Mouse (Mus musculus): ENCODE results near the gene S1pr4.

Gene S1pr4

DNA sequence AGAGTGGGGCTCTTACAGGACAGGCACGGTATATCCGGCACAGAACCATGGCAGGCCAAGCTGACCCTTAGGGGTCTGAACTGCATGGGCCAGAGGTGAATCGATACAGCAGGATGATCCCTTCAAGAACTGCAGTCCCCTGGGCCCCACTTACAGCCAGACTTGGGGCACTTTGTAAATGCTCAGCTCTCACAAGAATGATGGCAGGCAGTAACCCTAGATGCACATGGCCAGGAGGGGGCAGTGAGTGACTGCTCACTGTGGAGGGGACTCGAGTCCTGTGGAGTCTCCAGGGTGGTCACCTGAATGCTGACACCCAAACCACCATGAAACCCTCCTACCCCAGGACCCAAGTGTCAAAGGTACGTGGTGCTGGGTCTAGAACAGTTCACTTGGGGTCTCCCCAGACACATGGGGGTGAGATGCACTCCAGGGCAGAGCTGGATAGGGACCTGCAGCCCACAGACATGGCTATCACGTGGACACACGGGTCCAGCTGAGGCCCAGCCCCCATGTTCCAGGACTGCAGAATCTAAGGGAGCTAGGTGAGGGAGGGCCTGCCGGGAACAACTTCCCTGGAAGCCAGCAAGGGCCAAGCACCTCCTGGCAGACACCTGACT, 6.2 kb downstream of the S1pr4 start:
- no peak for DNase-seq

GRCm38 (mm10) chr10:81492606-81493240, 7.2 kb downstream of the S1pr4 start:
- DNase-seq, result no peak

DNA sequence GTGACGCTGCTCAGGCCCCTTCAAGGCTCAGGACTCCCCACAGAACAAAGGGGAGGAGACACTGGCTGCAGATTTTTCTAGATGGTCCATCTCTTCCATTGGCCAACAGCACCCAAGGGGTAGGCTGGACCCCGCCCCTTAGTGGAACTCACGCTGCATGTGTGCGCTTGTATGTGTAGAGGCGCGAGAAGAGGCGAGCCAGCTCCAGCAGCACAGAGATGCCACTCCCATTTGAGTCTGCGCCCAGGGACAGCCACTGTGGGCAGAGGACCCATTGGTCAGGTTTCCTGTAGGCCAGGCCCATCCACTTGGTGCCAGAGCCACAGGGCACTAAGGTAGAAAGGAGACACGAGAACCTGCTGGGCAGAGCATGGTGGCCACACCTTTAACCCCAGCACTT, 8.9 kb downstream of the S1pr4 start:
- DNase-seq, result no peak

DNA sequence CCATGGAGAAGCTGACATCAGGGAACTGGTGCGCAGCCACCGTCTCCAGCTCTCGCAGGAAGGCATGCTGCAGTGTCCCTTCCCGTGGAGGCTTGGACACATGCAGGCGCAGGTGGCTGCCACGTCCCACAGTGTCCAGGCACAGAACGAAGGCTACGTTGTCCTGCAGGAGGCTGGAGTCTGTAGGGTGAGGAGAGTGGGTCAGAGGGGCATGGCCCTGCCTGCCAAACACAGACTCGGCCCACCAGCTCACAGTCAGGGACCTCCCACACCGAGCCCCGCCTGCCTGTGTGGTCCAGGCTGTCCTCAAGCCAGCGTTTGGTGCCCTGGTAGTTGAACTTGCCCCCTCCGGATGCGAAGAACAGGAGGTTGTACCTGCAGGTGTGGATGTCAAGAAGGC, 10.0 kb downstream of the S1pr4 start:
- no peak for DNase-seq

GRCm38 (mm10) chr10:81488081-81488480, 11.9 kb downstream of the S1pr4 start:
- no peak for DNase-seq

DNA sequence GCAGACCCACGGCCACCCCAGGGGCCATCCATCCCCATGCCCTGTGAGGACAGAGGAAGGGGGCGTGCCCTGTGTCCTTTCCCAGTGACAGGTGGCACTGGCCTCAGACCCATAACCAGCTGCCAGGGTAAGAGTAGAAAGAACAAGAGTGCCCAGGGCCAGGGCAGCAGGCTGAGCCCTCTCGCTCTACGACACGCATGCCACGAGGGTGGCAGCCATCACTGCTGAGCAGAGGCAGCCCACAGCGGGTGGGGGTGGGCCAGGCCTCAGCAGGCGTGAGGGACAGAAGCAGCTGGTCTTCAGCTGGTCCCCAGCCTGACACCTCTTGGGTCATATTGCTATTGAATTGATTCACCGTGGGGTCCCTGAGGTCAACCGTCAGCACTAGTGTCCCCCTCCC, 13.4 kb downstream of the S1pr4 start:
- DNase-seq, result no peak

- DNase-seq, result no peak
Measured at GRCm38 (mm10) chr10:81485479-81486018, 14.4 kb downstream of the S1pr4 start.

DNA sequence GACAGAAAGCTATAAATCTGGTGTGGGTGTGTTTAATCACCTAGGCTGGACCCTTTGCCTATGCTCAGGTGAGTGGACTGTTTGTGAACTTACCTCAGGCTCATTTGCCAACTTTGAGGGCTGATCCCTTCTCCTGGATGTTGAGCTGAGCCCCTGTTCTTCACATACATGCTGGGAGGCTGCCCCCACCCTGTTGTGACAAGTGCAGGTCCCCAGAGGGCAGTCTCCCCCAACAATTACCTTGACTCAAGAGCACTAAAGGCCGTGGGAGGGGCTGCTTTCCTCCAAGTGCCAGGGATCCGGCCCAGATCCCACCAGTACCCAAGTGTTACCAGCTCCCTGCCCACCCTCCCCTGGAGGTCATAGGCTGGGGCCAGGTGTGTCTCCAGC, 14.9 kb downstream of the S1pr4 start:
- no peak for DNase-seq

DNA sequence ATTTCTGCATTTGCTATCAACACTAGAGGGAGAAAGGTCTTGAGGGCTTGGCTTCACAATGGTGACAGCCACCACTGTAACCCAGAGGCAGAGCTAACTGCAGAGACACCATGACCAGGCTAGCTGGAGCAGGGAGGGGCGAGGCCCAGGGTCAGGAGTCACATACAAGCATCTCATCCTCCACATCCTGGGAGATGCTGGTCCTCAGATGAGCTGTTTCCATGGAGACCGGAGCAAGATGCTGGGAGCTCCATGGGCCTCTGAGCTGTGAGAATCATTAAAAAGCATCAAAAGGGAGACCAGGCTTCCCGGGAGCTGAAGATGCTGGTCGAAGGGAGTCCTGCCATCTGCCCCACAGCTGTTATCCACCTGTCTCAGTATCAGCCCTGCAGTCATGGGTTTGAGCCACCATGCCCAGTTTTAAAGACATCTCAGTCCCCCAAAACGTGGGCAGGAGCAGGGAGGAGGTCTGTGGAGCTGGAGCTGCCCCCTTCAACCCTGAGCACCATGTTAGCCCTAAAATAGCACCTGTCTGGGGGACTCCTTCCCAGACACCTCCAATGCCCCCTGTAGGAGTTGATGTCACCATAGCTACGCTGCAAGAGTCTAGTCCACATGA, 15.4 kb downstream of the S1pr4 start:
- no peak for DNase-seq

DNA sequence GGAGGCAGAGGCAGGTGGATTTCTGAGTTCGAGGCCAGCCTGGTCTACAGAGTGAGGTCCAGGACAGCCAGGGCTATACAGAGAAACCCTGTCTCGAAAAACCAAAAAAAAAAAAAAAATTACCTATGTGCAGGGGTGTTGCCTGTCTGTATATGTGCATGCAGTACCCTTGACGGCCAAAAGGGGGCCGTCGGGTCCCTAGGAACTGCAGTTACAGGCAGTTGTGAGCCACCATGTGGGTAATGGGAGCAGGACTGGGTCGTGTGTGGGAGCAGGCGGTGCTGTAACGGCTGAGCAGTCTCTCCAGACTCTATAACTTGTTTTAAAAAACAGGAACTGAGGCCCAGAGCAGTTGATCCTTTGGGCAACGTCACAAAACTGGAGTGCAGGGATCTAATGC, 15.9 kb downstream of the S1pr4 start:
- peak; percentile 46 to 62 for DNase-seq

DNA sequence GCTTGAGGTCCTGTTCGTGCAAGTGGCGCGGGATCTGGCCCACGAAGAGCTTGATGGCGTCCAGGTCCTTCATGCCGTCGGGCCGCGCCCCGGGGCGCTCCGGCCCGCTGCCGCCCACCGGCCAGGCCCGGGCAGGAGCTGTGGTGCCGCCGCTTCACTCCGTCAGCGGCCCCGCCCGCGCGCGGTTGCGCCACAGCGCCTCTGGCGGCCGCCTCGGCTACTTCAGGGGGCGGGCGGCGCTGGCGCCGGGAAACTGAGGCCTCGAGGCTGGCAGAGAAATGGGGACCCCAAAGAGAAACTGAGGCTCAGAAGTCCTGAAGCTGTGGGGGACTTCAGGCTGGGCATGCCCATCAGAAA, 17.4 kb downstream of the S1pr4 start, which contains the start of gene Celf5:
TSS of gene Celf5 (minus strand) at position 177 of the 357 bp plus-strand sequence.
- peak; percentile 54 to 89 for DNase-seq

DNA sequence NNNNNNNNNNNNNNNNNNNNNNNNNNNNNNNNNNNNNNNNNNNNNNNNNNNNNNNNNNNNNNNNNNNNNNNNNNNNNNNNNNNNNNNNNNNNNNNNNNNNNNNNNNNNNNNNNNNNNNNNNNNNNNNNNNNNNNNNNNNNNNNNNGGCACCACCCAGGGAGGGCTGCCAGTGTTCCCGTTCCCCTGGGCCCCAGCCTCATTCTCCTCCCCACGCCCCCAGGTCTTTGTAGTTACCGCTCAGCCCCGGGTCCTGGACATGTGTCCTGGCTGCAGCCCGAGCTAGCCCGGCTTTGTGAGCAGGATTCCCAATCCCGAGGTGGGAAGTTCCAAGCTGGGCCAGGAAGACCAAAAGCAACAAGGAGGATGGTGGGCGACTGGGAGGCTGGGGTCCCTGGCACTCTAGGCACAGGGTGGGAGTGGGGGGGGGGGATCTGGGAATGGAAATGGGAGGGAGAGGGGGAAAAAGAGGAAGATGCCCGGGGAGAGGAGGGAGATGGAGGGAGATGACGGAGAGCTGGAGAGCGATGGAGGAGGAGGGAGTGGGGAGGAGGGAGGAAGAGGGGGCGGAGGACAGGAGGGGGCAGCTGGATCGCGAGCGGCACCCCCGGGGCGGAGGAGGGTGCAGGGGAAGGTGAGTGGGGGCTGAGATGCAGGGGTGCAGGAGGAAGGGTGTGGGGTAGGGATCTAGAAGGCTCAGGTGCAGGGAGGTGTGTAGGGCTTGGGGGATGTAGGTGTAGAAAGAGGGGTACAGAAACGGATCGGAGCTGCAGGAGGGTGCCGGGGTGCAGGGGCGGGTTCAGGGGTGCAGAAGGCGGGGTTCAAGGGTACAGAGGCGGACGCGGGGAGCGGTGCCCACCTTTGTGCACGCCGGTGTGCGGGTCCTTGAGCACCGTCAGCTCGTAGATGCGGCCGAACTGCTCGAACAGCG, 18.1 kb downstream of the S1pr4 start:
- DNase-seq, result peak in 1 of 2 experiments; percentile 46

- no peak for DNase-seq
Measured at GRCm38 (mm10) chr10:81474461-81474860, 25.5 kb downstream of the S1pr4 start.

DNA sequence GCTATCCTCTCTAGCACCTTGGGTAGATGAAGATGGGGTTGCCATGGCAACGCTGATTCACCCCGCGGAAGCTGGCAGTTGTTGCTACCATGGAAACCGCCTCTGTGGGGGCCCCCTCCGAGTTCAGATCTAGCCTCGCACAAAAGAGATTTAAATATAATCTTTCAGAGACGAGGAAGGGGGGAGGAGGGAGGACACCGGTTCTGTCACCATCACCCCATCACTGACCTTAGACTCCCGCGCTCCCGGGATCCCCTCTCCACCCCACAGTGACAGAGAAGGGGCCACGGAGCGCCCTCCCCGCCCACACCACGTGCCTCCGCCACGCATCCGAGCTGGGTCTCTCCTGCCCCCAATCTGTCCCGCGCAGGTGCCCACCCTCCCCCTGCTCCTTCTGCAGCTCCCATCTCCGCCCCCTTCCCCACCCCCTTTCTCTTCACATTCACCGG, 26.9 kb downstream of the S1pr4 start:
- peak; percentile 69 for DNase-seq

DNA sequence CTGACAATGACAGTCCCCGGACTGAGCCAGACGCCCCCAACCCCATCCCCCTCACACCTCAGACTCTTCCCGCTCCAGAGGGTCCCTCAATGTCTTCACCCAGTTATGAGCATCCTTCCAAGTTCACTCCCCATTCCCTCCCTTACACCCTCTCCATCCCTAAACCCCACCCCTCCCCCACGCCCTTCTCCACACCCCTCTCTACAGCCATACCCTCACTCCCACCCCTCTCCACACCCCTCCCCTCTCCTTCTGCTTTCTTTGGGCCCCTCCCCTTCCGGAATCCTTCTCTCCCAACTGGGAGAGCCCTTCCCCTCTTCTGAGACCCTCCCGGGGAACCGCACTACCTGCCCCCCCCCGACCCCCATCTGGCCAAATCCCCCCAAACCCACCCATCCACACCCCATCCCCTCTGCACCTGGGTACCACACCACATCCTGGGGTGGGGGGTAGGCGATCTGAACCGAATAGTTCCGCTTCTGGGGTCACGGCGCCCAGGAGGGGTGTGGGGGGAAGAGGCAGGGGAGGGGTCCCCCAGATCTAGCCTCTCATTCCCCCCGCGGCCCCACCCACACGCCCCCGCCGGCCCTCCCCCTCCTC, 27.4 kb downstream of the S1pr4 start:
- DNase-seq, result no peak

GRCm38 (mm10) chr10:81470454-81470853, 29.5 kb downstream of the S1pr4 start:
- DNase-seq, result no peak

GRCm38 (mm10) chr10:81469253-81469652, 30.7 kb downstream of the S1pr4 start:
- DNase-seq, result no peak

DNA sequence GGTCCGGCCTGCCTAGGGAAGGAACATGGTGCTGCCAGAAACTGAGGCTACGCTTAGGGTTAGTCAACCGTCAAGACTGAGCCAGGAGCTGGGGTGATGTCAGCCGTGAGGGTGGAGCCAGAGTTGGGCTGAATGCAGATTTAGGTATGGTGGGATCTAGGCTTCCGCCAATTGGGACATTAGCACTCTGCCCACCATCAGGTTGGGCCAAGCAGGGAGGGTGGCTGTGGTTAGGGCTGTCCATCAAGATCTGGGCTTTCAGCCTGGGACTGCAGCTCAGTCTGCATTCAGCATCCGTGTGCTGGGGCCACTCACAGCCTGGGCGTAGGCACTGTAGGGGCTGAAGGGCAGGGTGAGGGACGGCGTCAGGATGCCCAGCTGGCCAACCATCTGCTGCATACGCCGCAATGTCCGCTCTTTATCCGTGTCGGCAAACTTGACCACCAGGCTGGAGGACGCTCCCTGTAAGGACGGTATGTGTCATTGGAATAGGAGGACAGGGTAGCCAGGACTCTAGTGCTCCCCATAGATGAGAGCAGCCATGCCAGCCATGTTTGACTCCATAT, 32.2 kb downstream of the S1pr4 start:
- peak in 1 of 2 experiments; percentile 25 for DNase-seq

DNA sequence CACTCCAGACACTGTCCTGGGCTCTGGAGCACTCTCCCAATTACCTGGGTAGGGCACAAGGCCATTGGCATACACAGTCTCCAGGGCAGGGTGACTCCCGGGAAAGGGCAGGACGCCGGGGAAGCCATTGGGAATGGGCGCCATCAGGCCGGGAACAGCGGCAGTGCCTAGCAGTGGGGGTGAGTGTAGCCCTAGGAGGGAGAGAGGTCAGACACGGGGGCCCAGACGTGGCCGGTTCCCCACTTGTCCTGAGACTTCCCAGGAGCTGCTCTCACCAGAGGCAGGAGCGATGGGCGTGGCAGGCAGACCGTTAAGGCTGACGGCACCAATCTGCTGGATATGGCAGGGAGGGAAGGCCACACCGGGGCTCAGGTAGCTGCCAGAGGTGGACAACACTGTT, 33.1 kb downstream of the S1pr4 start:
- DNase-seq, result peak in 1 of 2 experiments; percentile 6

GRCm38 (mm10) chr10:81466066-81466465, 33.9 kb downstream of the S1pr4 start:
- no peak for DNase-seq

DNA sequence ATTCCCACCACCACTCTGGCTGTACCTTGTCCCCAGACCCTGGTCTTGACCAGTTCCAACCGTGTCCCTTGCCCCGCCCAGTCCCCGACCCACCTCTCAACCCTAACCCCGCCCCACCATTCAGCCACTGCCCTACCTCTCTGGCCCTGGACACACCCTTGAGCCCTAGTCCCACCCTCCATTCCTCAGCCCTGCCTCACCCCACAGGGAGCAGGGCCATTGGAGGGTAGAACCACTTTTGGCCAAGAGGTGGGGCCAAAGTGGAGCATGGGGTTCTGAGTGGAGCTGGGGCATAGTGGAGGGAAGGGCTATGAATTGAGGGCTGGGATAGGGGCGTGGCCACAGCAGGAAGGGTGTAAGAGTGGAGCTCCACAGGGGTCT, 34.7 kb downstream of the S1pr4 start:
- no peak for DNase-seq

Data from cerebellum, adult 18-20 months (tissue).